Mouse (Mus musculus) CH12.LX (cell line): ENCODE measurements around the gene Nup88. TPM values are rescaled to one million over a fixed set of nuclear protein-coding genes. Genes with fewer than 3 reads are reported as not detected.
"Not testable (repeated sequence)": the region's sequence is repeated elsewhere in the genome, so short reads cannot be mapped to it uniquely, and the experiment has no call there.

Experiments used
- DNase-seq: peaks from one replicate; pipeline ENCODE4 v3.0.0-alpha.2; 2013; ENCODE audit errors: extremely low read depth
- H3K27ac ChIP-seq: 2 replicates; pipeline ENCODE4 v1.5.1; 2012; ENCODE audit warnings: low read depth, mild to moderate bottlenecking, control low read depth, moderate library complexity; ENCODE audit not compliant: insufficient read depth
- H3K27me3 ChIP-seq: replicated peaks from 2 replicates; pipeline ENCODE3; 2012; ENCODE audit warnings: inconsistent platforms
- H3K36me3 ChIP-seq, 2 experiments: replicated peaks in 1 of 2; 2 replicates each; pipeline versions ENCODE3 to v1.6.1; 2012; ENCODE audit warnings: inconsistent platforms in 1 of 2, low read length in 1 of 2, mild to moderate bottlenecking in 1 of 2, mixed read lengths in 1 of 2, moderate library complexity in 1 of 2; ENCODE audit not compliant: control insufficient read depth in 1 of 2, insufficient read depth in 1 of 2
- H3K4me1 ChIP-seq, 2 experiments: 2 replicates each; pipeline ENCODE4 v1.6.1; 2012; ENCODE audit warnings: inconsistent platforms in 1 of 2, moderate library complexity in 1 of 2; ENCODE audit not compliant: insufficient read depth in 2 of 2, control insufficient read depth in 1 of 2
- H3K4me2 ChIP-seq: 2 replicates; pipeline ENCODE4 v1.6.1; 2012; ENCODE audit warnings: low read depth, mild to moderate bottlenecking, control low read depth; ENCODE audit not compliant: poor library complexity, insufficient read depth, severe bottlenecking
- H3K4me3 ChIP-seq, 3 experiments: fragments of 150-350 bp in 1 of 3; sonication (generic) in 1 of 3; replicated peaks in 1 of 3; 2 replicates each; pipeline versions ENCODE3 to v1.5.1; 2011 to 2012; ENCODE audit warnings: low read depth in 2 of 3, low read length in 2 of 3, mild to moderate bottlenecking in 2 of 3, moderate library complexity in 2 of 3, control low read depth in 1 of 3, improper control_type of control experiment in 1 of 3, inconsistent platforms in 1 of 3, mixed read lengths in 1 of 3; ENCODE audit not compliant: poor library complexity in 1 of 3
- H3K79me2 ChIP-seq: replicated peaks from 2 replicates; pipeline ENCODE4 v1.6.1; 2012; ENCODE audit warnings: mild to moderate bottlenecking, moderate library complexity; ENCODE audit not compliant: control insufficient read depth, poor library complexity, insufficient read depth, severe bottlenecking; ENCODE audit errors: extremely low read depth
- H3K9ac ChIP-seq: 2 replicates; pipeline ENCODE4 v1.6.1; 2012; ENCODE audit warnings: low read depth, mild to moderate bottlenecking, control low read depth, moderate library complexity; ENCODE audit not compliant: insufficient read depth
- H3K9me3 ChIP-seq: replicated peaks from 2 replicates; pipeline ENCODE3; 2012; ENCODE audit warnings: low read length, inconsistent platforms, mixed read lengths
- ELF1 ChIP-seq: IDR thresholded peaks from 2 replicates; pipeline ENCODE4 v1.6.1; 2014; ENCODE audit warnings: low read depth, mild to moderate bottlenecking, inconsistent platforms, low read length, improper control_type of control experiment
- EP300 ChIP-seq: IDR thresholded peaks from 2 replicates; pipeline ENCODE4 v1.6.1; 2011; ENCODE audit warnings: low read length, improper control_type of control experiment
- ETS1 ChIP-seq: conservative IDR thresholded peaks from 2 replicates; pipeline ENCODE4 v1.6.1; 2012; ENCODE audit warnings: low read depth, mild to moderate bottlenecking, inconsistent platforms, low read length, improper control_type of control experiment, moderate library complexity
- HCFC1 ChIP-seq: IDR thresholded peaks from 2 replicates; pipeline ENCODE4 v1.6.1; 2012; ENCODE audit warnings: low read depth, mild to moderate bottlenecking, inconsistent platforms, low read length, improper control_type of control experiment
- IRF4 ChIP-seq: IDR thresholded peaks from 2 replicates; pipeline ENCODE4 v1.6.1; 2014; ENCODE audit warnings: low read depth, mild to moderate bottlenecking, inconsistent platforms, low read length, improper control_type of control experiment
- JUN ChIP-seq: IDR thresholded peaks from 2 replicates; pipeline ENCODE4 v1.6.1; 2011; ENCODE audit warnings: low read depth, mild to moderate bottlenecking, low read length, improper control_type of control experiment, moderate library complexity; ENCODE audit not compliant: insufficient read depth
- MAFK ChIP-seq: IDR thresholded peaks from 2 replicates; pipeline ENCODE4 v1.6.1; 2011; ENCODE audit warnings: low read length, improper control_type of control experiment; ENCODE audit not compliant: insufficient replicate concordance
- MAX ChIP-seq: IDR thresholded peaks from 2 replicates; pipeline ENCODE4 v1.6.1; 2011; ENCODE audit warnings: low read length, improper control_type of control experiment
- MEF2A ChIP-seq: IDR thresholded peaks from 2 replicates; pipeline ENCODE4 v1.6.1; 2014; ENCODE audit warnings: low read depth, mild to moderate bottlenecking, inconsistent platforms, low read length, improper control_type of control experiment, borderline replicate concordance
- RAD21 ChIP-seq: IDR thresholded peaks from 2 replicates; pipeline ENCODE4 v1.6.1; 2011; ENCODE audit warnings: low read depth, mild to moderate bottlenecking, low read length, improper control_type of control experiment, moderate library complexity
- TBP ChIP-seq: conservative IDR thresholded peaks from 2 replicates; pipeline ENCODE4 v1.6.1; 2011; ENCODE audit warnings: low read depth, low read length, improper control_type of control experiment
- TCF12 ChIP-seq: IDR thresholded peaks from 2 replicates; pipeline ENCODE4 v1.6.1; 2014; ENCODE audit warnings: low read depth, mild to moderate bottlenecking, inconsistent platforms, low read length, improper control_type of control experiment
- UBTF ChIP-seq: IDR thresholded peaks from 2 replicates; pipeline ENCODE4 v1.6.1; 2012; ENCODE audit warnings: low read depth, mild to moderate bottlenecking, inconsistent platforms, low read length, improper control_type of control experiment, moderate library complexity
- USF1 ChIP-seq: IDR thresholded peaks from 2 replicates; pipeline ENCODE4 v1.6.1; 2014; ENCODE audit warnings: low read depth, mild to moderate bottlenecking, inconsistent platforms, low read length, improper control_type of control experiment
- ZNF384 ChIP-seq: IDR thresholded peaks from 2 replicates; pipeline ENCODE4 v1.6.1; 2012; ENCODE audit warnings: low read depth, low read length, improper control_type of control experiment, inconsistent platforms
- dilution Hi-C: fragments of 300-500 bp; cut with MboI; formaldehyde crosslinking; loops from 2 replicates; pipeline ENCODE4 v1.14.3; 2020; ENCODE audit warnings: low sequenced_read_pairs; ENCODE audit not compliant: extremely low pct_unique_long_range_greater_than_20kb, extremely low pct_ligation_motif_present
- in situ Hi-C: fragments of 300-500 bp; cut with MboI; formaldehyde crosslinking; loops from 3 replicates; pipeline ENCODE4 v1.14.3; 2019; ENCODE audit warnings: low sequenced_read_pairs, low pct_ligation_motif_present, low pct_unique_long_range_greater_than_20kb, mixed read lengths
- polyA plus RNA-seq: library from polyadenylated mRNA; unstranded; fragments of >175 nt; gene quantifications from 2 replicates; pipeline ENCODE4 v1.2.1, GENCODE M21; 2012; ENCODE audit warnings: low read depth; ENCODE audit not compliant: insufficient read length
- total RNA-seq, 2 experiments: library from RNA; depleted of rRNA; stranded (reverse); fragments of 300-350 nt in 1 of 2; fragments of >200 nt in 1 of 2; gene quantifications; 2 replicates each; pipeline ENCODE4 v1.2.3; 2012 to 2014

Gene Nup88
- total and polyA plus RNA-seq, 3 experiments: 125 to 208 (median 193) TPM

DNA sequence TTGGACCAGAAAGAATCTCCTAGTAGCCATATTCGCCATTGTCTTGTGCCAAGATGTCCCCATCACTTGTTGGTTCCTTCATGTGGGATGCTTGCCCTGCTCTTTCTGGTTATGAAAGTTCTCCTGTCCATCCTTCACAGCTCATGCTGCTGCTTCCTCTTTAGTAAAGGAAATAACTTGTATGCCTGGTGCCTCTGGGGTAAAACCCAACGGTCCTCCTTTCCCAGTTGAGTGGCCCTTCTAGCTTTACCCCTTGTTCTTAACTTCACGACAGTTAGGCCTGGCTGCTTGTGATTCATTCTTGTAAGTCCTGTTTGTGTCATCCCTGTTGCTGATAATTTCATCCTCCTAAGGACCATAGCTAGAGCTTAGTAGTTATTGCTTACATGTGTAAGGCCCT, 58.5 kb downstream of the Nup88 start:
- Histone ChIP-seq H3K9me3 (peaks cover 2% of the 10 kb centered on the region), H3K4me2 (peak overlapping the region; percentile 11; the same call in 1 of the 2 replicates), H3K4me3 (no peak overlapping the region), H3K36me3 (peaks cover 19 to 56% of the 10 kb centered on the region in 2 experiments), H3K4me1 (peaks cover 6 to 40% of the 10 kb centered on the region in 2 experiments), H3K79me2 (no peaks in the 10 kb centered on the region), H3K27ac (peak overlapping the region; percentile 86), H3K9ac (peak overlapping the region; percentile 38), H3K27me3 (no peaks in the 10 kb centered on the region)
- in situ Hi-C loops: no loop called here
- dilution Hi-C loops: no loop called here
- 0 out of 2 replicates have a peak, but pooled peaks have one; percentile 30 for TF ChIP-seq MAX
- peak; percentile 20; the same call in 1 of the 2 replicates for TF ChIP-seq IRF4
- peak; percentile 50; the same call in 1 of the 2 replicates for TF ChIP-seq EP300
- TF ChIP-seq HCFC1: no peak
- DNase-seq: peak; percentile 67

GRCm38 (mm10) chr11:70906681-70907080, 63.1 kb downstream of the Nup88 start:
- no peak for DNase-seq
- Histone ChIP-seq H3K9ac (no peak overlapping the region), H3K4me3 (no peak overlapping the region), H3K79me2 (no peaks in the 10 kb centered on the region)
- dilution Hi-C loops: no loop called here
- TF ChIP-seq TCF12 (no peak), UBTF (no peak)
- TF ChIP-seq, all 38 proteins: peak for 0
- in situ Hi-C loops: no loop called here
- peaks cover 17 to 55% of the 10 kb centered on the region in 2 experiments for H3K36me3 ChIP-seq
- peaks cover 2% of the 10 kb centered on the region for H3K9me3 ChIP-seq
- H3K4me1 ChIP-seq: peaks cover 5 to 27% of the 10 kb centered on the region in 2 experiments
- no peak overlapping the region for H3K27ac ChIP-seq
- no peaks in the 10 kb centered on the region for H3K27me3 ChIP-seq
- H3K4me2 ChIP-seq: no peak overlapping the region

- H3K4me3 ChIP-seq, DNase-seq, dilution Hi-C loops, H3K27me3 ChIP-seq, H3K9ac ChIP-seq, in situ Hi-C loops, H3K79me2 ChIP-seq: not testable (repeated sequence)
- peak overlapping the region; percentile 50 for H3K27ac ChIP-seq
- peaks cover 6 to 32% of the 10 kb centered on the region in 2 experiments; a peak in 3 of 4 replicates for H3K4me1 ChIP-seq
- H3K36me3 ChIP-seq: peaks cover 22 to 52% of the 10 kb centered on the region in 2 experiments
- H3K4me2 ChIP-seq: peak overlapping the region; percentile 18
- peaks cover 10% of the 10 kb centered on the region for H3K9me3 ChIP-seq
Measured at GRCm38 (mm10) chr11:70898182-70898581, 71.6 kb downstream of the Nup88 start.

- in situ Hi-C loops (no loop called here), dilution Hi-C loops (no loop called here)
- Histone ChIP-seq H3K9ac (peak overlapping the region; percentile 16; the same call in 1 of the 2 replicates), H3K4me2 (peak overlapping the region; percentile 18), H3K36me3 (peaks cover 22 to 54% of the 10 kb centered on the region in 2 experiments), H3K9me3 (peaks cover 10% of the 10 kb centered on the region), H3K27me3 (no peaks in the 10 kb centered on the region), H3K79me2 (0 out of 2 replicates have a peak, but pooled peaks cover 2% of the 10 kb centered on the region), H3K27ac (peak overlapping the region; percentile 50), H3K4me1 (peaks cover 6 to 32% of the 10 kb centered on the region in 2 experiments; a peak in 3 of 4 replicates), H3K4me3 (no peak overlapping the region)
- TF ChIP-seq USF1: no peak
- peak; percentile 89 for TF ChIP-seq IRF4
- TF ChIP-seq TBP: 0 out of 2 replicates have a peak, but pooled peaks have one; percentile 49
- peak; percentile 69 for TF ChIP-seq MEF2A
- peak; percentile 27; the same call in 1 of the 2 replicates for TF ChIP-seq HCFC1
- peak; percentile 96 for TF ChIP-seq EP300
- no peak for TF ChIP-seq ETS1
- TF ChIP-seq TCF12: peak; percentile 52
- 0 out of 2 replicates have a peak, but pooled peaks have one; percentile 52 for TF ChIP-seq ELF1
- TF ChIP-seq ZNF384: peak; percentile 45; the same call in 1 of the 2 replicates
- TF ChIP-seq MAFK: 0 out of 2 replicates have a peak, but pooled peaks have one; percentile 40
- no peak for TF ChIP-seq RAD21
- TF ChIP-seq JUN: peak; percentile 29; the same call in 1 of the 2 replicates
- peak; percentile 75 for DNase-seq
Measured at GRCm38 (mm10) chr11:70897680-70898079, 72.1 kb downstream of the Nup88 start.
